Mouse (Mus musculus) colon, adult 2 months (tissue): Measurements from ENCODE around the gene Kcnh6. TPM values are rescaled to one million over a fixed set of nuclear protein-coding genes. Genes with fewer than 3 reads are reported as not detected.

Experiments used
- polyA plus RNA-seq: library from polyadenylated mRNA; depleted of rRNA; stranded (reverse); fragments of >200 nt; gene quantifications from 2 replicates; pipeline ENCODE4 v1.2.3, GENCODE M21; 2012; rRNA removed

Kcnh6 gene
- polyA plus RNA-seq = 5.2 and 6.7 TPM in 2 replicates

DNA sequence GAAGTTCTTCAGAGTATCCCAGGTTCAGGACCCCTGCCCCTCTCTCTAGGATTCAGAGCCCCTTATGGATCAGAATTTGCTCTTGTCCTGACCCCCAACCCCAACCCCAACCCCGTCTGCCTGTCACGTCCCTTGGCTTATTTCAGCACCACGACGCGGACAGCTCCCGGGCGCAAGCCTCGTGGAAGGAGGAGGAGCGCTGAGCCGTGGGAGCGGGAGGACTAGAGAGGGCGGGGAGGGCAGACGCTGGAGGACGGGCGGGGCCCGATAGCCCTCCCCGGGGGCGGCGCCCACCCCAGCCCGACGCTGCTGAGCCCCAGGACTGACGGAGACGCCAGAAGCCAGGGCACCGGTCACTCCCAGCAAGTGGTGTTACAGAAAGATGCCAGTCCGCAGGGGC is at the start of gene Kcnh6:
Kcnh6 (plus strand) TSS at position 304 of the 400 bp plus-strand sequence.

DNA sequence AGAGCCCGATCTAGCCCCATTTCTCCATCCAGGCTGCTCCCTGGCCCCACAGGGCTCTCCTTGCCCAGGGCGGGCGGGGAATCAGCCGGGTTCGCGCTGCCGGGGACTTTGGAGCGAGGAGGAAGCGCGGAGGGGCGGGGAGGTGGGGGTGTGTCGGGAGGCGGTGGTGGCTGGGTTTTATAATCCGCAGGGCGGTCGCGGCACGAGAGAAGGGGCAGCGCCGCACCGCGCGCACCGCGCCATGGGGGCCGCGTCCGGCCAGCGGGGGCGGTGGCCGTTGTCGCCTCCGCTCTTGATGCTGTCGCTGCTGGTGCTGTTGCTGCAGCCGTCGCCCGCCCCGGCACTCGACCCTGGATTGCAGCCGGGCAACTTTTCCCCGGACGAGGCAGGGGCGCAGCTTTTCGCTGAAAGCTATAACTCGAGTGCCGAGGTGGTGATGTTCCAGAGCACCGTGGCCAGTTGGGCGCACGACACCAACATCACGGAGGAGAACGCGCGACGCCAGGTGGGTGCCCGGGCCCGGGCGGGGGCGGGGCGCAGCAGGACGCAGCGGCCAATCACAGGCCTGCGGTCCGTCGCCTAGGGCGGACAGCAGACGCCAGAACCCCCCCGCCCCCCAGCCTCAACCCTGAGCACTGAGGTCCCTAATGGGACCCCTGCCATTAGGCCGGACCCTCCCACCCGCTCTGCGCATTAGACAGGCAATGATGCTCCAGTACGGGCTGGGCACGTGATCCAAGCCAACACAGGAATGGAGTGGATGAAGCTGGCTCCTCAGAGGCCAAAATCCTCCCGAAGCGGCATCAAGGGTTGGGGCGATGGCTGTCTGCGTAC is 40.0 kb upstream of the Kcnh6 start, which contains the start of gene Ace:
Ace (plus strand) TSS at position 205 of the 834 bp plus-strand sequence.

DNA sequence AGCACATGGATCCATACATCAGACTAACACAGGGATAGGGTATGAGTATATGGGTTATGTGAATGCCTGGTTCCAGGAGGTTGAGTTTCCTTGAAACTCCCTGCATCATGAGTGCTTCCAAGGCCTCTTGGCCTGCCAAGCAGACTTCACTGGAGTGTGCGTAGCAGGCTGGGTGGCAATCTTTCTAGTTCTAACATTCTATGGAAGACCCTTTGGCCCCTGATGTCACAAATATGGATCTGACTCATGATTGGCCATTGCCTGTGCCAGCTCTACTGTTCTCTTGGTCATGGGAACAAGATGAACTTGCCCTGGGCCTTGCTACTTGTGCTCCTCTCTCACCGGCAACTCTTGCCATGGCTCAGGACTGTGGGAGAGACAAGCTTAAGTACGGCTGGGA is 13.5 kb upstream of the Kcnh6 start, which contains the start of gene Ace3:
Ace3 (plus strand) TSS at position 301 of the 400 bp plus-strand sequence.

GRCm38 (mm10) chr11:106036548-106037417 is 28.9 kb downstream of the Kcnh6 start, which contains the start of gene Dcaf7:
Dcaf7 (plus strand) TSS chr11:106036872.

GRCm38 (mm10) chr11:106065923-106066571 is 58.1 kb downstream of the Kcnh6 start, which contains the start of gene Taco1:
Taco1 (plus strand) TSS chr11:106066061.

Other genes with a start within 250 kb of the Kcnh6 start
- 91.1 and 104 TPM in 2 replicates for gene Cyb561, start 54.8 kb upstream of the Kcnh6 start, polyA plus RNA-seq
- 34.4 and 39.0 TPM in 2 replicates for gene Ace, start 40.2 kb upstream of the Kcnh6 start, polyA plus RNA-seq
- 0.05 and 0.19 TPM in 2 replicates for gene Ace3, start 13.4 kb upstream of the Kcnh6 start, polyA plus RNA-seq
- gene Dcaf7, start 28.7 kb downstream of the Kcnh6 start, polyA plus RNA-seq = 32.8 and 33.2 TPM in 2 replicates
- gene Taco1, start 57.9 kb downstream of the Kcnh6 start, polyA plus RNA-seq = 12.0 TPM in 2 replicates
- 21.0 and 21.6 TPM in 2 replicates for gene Map3k3, start 76.5 kb downstream of the Kcnh6 start, polyA plus RNA-seq
- gene Gm10840, start 152.7 kb downstream of the Kcnh6 start, polyA plus RNA-seq = not detected in 2 replicates
- gene Limd2, start 152.7 kb downstream of the Kcnh6 start, polyA plus RNA-seq = 11.2 and 13.0 TPM in 2 replicates
- gene Strada, start 194.0 kb downstream of the Kcnh6 start, polyA plus RNA-seq = 12.8 and 14.7 TPM in 2 replicates
- gene Ccdc47, start 208.2 kb downstream of the Kcnh6 start, polyA plus RNA-seq = 6.0 and 7.3 TPM in 2 replicates
- gene Ddx42, start 208.8 kb downstream of the Kcnh6 start, polyA plus RNA-seq = 5.9 and 8.1 TPM in 2 replicates
- 7.0 and 8.9 TPM in 2 replicates for gene Ftsj3, start 248.0 kb downstream of the Kcnh6 start, polyA plus RNA-seq
- gene Psmc5, start 248.0 kb downstream of the Kcnh6 start, polyA plus RNA-seq = 24.4 and 25.3 TPM in 2 replicates